24 mouse cellular contexts compared by ENCODE assay signal in the genomic region with DNA sequence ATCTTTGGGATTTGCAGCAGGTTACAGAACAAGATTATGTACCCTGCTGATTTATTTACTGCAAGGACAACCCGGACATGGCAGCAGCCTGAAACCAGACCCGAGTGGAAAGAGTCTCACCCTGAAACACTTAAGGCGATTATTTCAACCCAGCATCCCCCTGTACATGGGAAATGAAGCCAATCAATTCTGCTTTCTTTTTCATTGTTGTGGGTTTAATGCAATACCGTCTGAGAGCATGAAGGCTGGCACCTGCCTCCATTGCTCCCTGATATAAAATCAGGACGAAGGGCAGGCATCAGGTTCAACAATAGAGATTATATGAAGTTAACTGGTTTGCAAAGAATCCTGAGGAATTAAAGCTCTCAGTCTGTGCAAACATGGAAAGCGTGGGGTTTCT. TPM values are rescaled to one million over a fixed set of nuclear protein-coding genes. Genes with fewer than 3 reads are reported as not detected.
DNase-seq lines count a peak whose midpoint lies in the region; ATAC-seq lines count a peak whose summit lies in the region.
"Had no signal": no experiment of that assay in that cellular context is flagged by ENCODE, and none has a peak within 500 bp of the region (broad histone marks: within the 10 kb centered on the region; RNA-seq: fewer than 3 reads in every experiment).

No protein-coding gene starts in this region.

- H3K9ac ChIP-seq in forebrain, embryonic 12.5 days = no peak overlapping the region
- no peak overlapping the region for H3K9ac ChIP-seq in forebrain, embryonic 15.5 days (replicated peaks)
- no peak overlapping the region for H3K9ac ChIP-seq in midbrain, embryonic 12.5 days (replicated peaks)
- no peak overlapping the region for H3K9ac ChIP-seq in intestine, embryonic 16.5 days (ENCODE audit: low read depth, low read length)
- H3K9ac ChIP-seq: hindbrain, embryonic 12.5 days; intestine, embryonic 15.5 days; limb, embryonic 15.5 days; liver, embryonic 14.5 days; lung, embryonic 14.5 days had no signal

- peak; percentile 48 for DNase-seq in CD4-positive helper T cell, adult 2 months (ENCODE audit: low read depth, low spot score)
- peak; percentile 35 for DNase-seq in forelimb bud, embryonic 11.5 days (ENCODE audit: low read depth, low spot score)
- DNase-seq in ovary, postnatal 10 days (ENCODE audit: low spot score) = no peak
- DNase-seq in right cerebral cortex, postnatal 4 days = no peak
- DNase-seq: adrenal gland, adult 8-10 months; cerebellum, adult 9-10 months; kidney, adult 9 months; kidney, postnatal 36 days; lung, embryonic 14.5 days; thymus, adult 2 months; thymus, postnatal 4 days had no signal

- H3K27ac ChIP-seq in forebrain, embryonic 12.5 days = no peak overlapping the region
- H3K27ac ChIP-seq in forebrain, embryonic 15.5 days (replicated peaks) = no peak overlapping the region
- 0 out of 2 replicates have a peak overlapping the region, but pooled peaks have one; percentile 0 for H3K27ac ChIP-seq in midbrain, embryonic 12.5 days (replicated peaks)
- H3K27ac ChIP-seq in intestine, embryonic 16.5 days (ENCODE audit: low read length) = no peak overlapping the region
- H3K27ac ChIP-seq: forebrain, embryonic 10.5 days; hindbrain, embryonic 12.5 days; intestine, embryonic 15.5 days; limb, embryonic 15.5 days; liver, embryonic 14.5 days had no signal

- ATAC-seq in forebrain, embryonic 12.5 days (ENCODE audit: low FRiP score) = peak; percentile 33; the same call in 1 of the 2 replicates
- ATAC-seq in forebrain, embryonic 15.5 days (replicated peaks) = no peak
- ATAC-seq in midbrain, embryonic 12.5 days (ENCODE audit: low FRiP score, low read depth) = peak; percentile 49
- no peak for ATAC-seq in intestine, embryonic 16.5 days
- ATAC-seq: intestine, embryonic 15.5 days; Patski had no signal

- no peaks in the 10 kb centered on the region for H3K36me3 ChIP-seq in forebrain, embryonic 12.5 days (replicated peaks)
- H3K36me3 ChIP-seq in forebrain, embryonic 15.5 days = no peaks in the 10 kb centered on the region
- no peaks in the 10 kb centered on the region for H3K36me3 ChIP-seq in midbrain, embryonic 12.5 days
- no peaks in the 10 kb centered on the region for H3K36me3 ChIP-seq in intestine, embryonic 16.5 days (ENCODE audit: control insufficient read depth, insufficient read depth, low read length)
- H3K36me3 ChIP-seq: forebrain, embryonic 10.5 days; G1E; hindbrain, embryonic 12.5 days; intestine, embryonic 15.5 days; limb, embryonic 15.5 days had no signal

- no peaks in the 10 kb centered on the region for H3K9me3 ChIP-seq in forebrain, embryonic 12.5 days
- no peaks in the 10 kb centered on the region for H3K9me3 ChIP-seq in forebrain, embryonic 15.5 days
- H3K9me3 ChIP-seq in midbrain, embryonic 12.5 days = no peaks in the 10 kb centered on the region
- no peaks in the 10 kb centered on the region for H3K9me3 ChIP-seq in intestine, embryonic 16.5 days (ENCODE audit: control insufficient read depth, low read length)
- H3K9me3 ChIP-seq: forebrain, embryonic 10.5 days; hindbrain, embryonic 12.5 days; intestine, embryonic 15.5 days; limb, embryonic 15.5 days; megakaryocyte, embryonic 14.5 days had no signal

- H3K4me3 ChIP-seq in forebrain, embryonic 12.5 days (replicated peaks) = no peak overlapping the region
- no peak overlapping the region for H3K4me3 ChIP-seq in forebrain, embryonic 15.5 days
- H3K4me3 ChIP-seq in midbrain, embryonic 12.5 days = no peak overlapping the region
- no peak overlapping the region for H3K4me3 ChIP-seq in intestine, embryonic 16.5 days (ENCODE audit: low read length)
- H3K4me3 ChIP-seq: forebrain, embryonic 10.5 days; hindbrain, embryonic 12.5 days; intestine, embryonic 15.5 days; limb, embryonic 15.5 days; megakaryocyte, embryonic 14.5 days had no signal

- no peaks in the 10 kb centered on the region for H3K27me3 ChIP-seq in forebrain, embryonic 12.5 days
- H3K27me3 ChIP-seq in forebrain, embryonic 15.5 days = no peaks in the 10 kb centered on the region
- H3K27me3 ChIP-seq in midbrain, embryonic 12.5 days = no peaks in the 10 kb centered on the region
- no peaks in the 10 kb centered on the region for H3K27me3 ChIP-seq in intestine, embryonic 16.5 days (replicated peaks; ENCODE audit: control insufficient read depth, insufficient read depth, low read length)
- H3K27me3 ChIP-seq: CH12.LX; hindbrain, embryonic 12.5 days; intestine, embryonic 15.5 days; limb, embryonic 15.5 days; megakaryocyte, embryonic 14.5 days; Patski had no signal

- 36% methylated on average over 6 of the region's 6 CpGs for WGBS in forebrain, embryonic 12.5 days
- 35% methylated on average over 6 of the region's 6 CpGs for WGBS in forebrain, embryonic 15.5 days
- 25% methylated on average over 6 of the region's 6 CpGs for WGBS in midbrain, embryonic 12.5 days
- 62% methylated on average over 6 of the region's 6 CpGs for WGBS in intestine, embryonic 16.5 days

- H3K4me2 ChIP-seq in forebrain, embryonic 12.5 days = no peak overlapping the region
- H3K4me2 ChIP-seq in forebrain, embryonic 15.5 days (replicated peaks) = no peak overlapping the region
- H3K4me2 ChIP-seq in midbrain, embryonic 12.5 days (replicated peaks) = no peak overlapping the region
- H3K4me2 ChIP-seq in intestine, embryonic 16.5 days (ENCODE audit: low read depth, low read length) = no peak overlapping the region
- H3K4me2 ChIP-seq: hindbrain, embryonic 12.5 days; intestine, embryonic 15.5 days; limb, embryonic 15.5 days; lung, embryonic 14.5 days had no signal

- peaks cover 5% of the 10 kb centered on the region; the same call in 1 of the 2 replicates for H3K4me1 ChIP-seq in forebrain, embryonic 12.5 days
- H3K4me1 ChIP-seq in forebrain, embryonic 15.5 days = no peaks in the 10 kb centered on the region
- peaks cover 9% of the 10 kb centered on the region; the same call in 1 of the 2 replicates for H3K4me1 ChIP-seq in midbrain, embryonic 12.5 days
- H3K4me1 ChIP-seq in intestine, embryonic 16.5 days (ENCODE audit: control insufficient read depth, insufficient read depth, low read length) = no peaks in the 10 kb centered on the region
- H3K4me1 ChIP-seq: hindbrain, embryonic 12.5 days; megakaryocyte, embryonic 14.5 days had no signal

RNA-seq across cellular contexts. Expression of a gene that starts 35.6 kb away (rescaled TPM):
- polyA plus RNA-seq in forebrain, embryonic 12.5 days (2016; fragmentation: Nextera tagmentation; extraction: Ambion mirVana) = 46.2 and 49.5 TPM in 2 replicates
- 60.0 and 61.2 TPM in 2 replicates for polyA plus RNA-seq in forebrain, embryonic 15.5 days (2015; fragmentation: Nextera tagmentation; extraction: Ambion mirVana)
- polyA plus RNA-seq in midbrain, embryonic 12.5 days (2016; fragmentation: Nextera tagmentation; extraction: Ambion mirVana) = 55.8 and 63.5 TPM in 2 replicates
- 43.2 and 43.9 TPM in 2 replicates for polyA plus RNA-seq in intestine, embryonic 16.5 days (2015; fragmentation: Nextera tagmentation; extraction: Ambion mirVana)

Comparison
In these comparisons a context has a peak if more than half of its experiments do, and no peak if none do; other contexts are left out.
1. ATAC-seq: peak in forebrain, embryonic 12.5 days (single experiment) and midbrain, embryonic 12.5 days (single experiment); none in forebrain, embryonic 15.5 days (single experiment) and intestine, embryonic 16.5 days (single experiment).
2. DNase-seq: peak in CD4-positive helper T cell, adult 2 months (single experiment) and forelimb bud, embryonic 11.5 days (single experiment); none in ovary, postnatal 10 days (single experiment) and right cerebral cortex, postnatal 4 days (single experiment).